Mouse (Mus musculus) thymus, adult 2 months (tissue): Measurements from ENCODE around the gene Myct1. TPM values are rescaled to one million over a fixed set of nuclear protein-coding genes. Genes with fewer than 3 reads are reported as not detected.
A peak's percentile ranks its signal among the peaks of the same experiment; 100 is the strongest.

Source experiments
- DNase-seq: peaks from one replicate; pipeline ENCODE4 v3.0.0; 2021
- H3K27ac ChIP-seq: fragments of 200-500 bp; 2 replicates; pipeline ENCODE4 v1.5.1; 2012; ENCODE audit warnings: low read length, control low read depth; ENCODE audit not compliant: control insufficient read depth, insufficient read depth
- H3K27me3 ChIP-seq: fragments of 200-500 bp; 2 replicates; pipeline ENCODE4 v1.6.1; 2012; ENCODE audit warnings: mild to moderate bottlenecking, low read length, moderate library complexity, mixed read lengths; ENCODE audit not compliant: control insufficient read depth, insufficient read depth
- H3K36me3 ChIP-seq: fragments of 200-500 bp; 2 replicates; pipeline ENCODE4 v1.6.1; 2012; ENCODE audit warnings: mild to moderate bottlenecking, low read length, moderate library complexity; ENCODE audit not compliant: control insufficient read depth, insufficient read depth
- H3K4me1 ChIP-seq: fragments of 200-500 bp; replicated peaks from 2 replicates; pipeline ENCODE4 v1.6.1; 2012; ENCODE audit warnings: low read length; ENCODE audit not compliant: control insufficient read depth, insufficient read depth
- H3K4me3 ChIP-seq: fragments of 200-500 bp; 2 replicates; pipeline ENCODE4 v1.5.1; 2012; ENCODE audit warnings: mild to moderate bottlenecking, low read length, control low read depth, moderate library complexity; ENCODE audit not compliant: control insufficient read depth, insufficient read depth
- CTCF ChIP-seq: fragments of 200-500 bp; IDR thresholded peaks from 2 replicates; pipeline ENCODE4 v1.5.1; 2012; ENCODE audit warnings: mild to moderate bottlenecking, control low read depth, low read length, moderate library complexity, borderline replicate concordance; ENCODE audit not compliant: control insufficient read depth, poor library complexity, insufficient read depth; ENCODE audit errors: extremely low read depth
- POLR2A ChIP-seq: fragments of 200-500 bp; IDR thresholded peaks from 2 replicates; pipeline ENCODE4 v1.6.1; 2012; ENCODE audit warnings: mild to moderate bottlenecking, low read length, control low read depth, moderate library complexity; ENCODE audit not compliant: control insufficient read depth, poor library complexity, insufficient read depth; ENCODE audit errors: extremely low read depth
- WGBS: fragments of 180-500 bp; shearing (Covaris S2); methylation state at CpG from one replicate; pipeline ENCODE4 v1.1.7; 2018; 5-methylcytosine and 5-hydroxymethylcytosine counted together
- polyA plus RNA-seq: library from polyadenylated mRNA; depleted of rRNA; stranded (reverse); fragments of >200 nt; gene quantifications from 2 replicates; pipeline ENCODE4 v1.2.3, GENCODE M21; 2012

Myct1 gene
- polyA plus RNA-seq, 1 experiment, result 1.3 TPM

GRCm38 (mm10) chr10:5603512-5603911, 9.9 kb downstream of the Myct1 start:
- DNase-seq, result peak; percentile 4
- Histone ChIP-seq H3K4me3 (no peak overlapping the region), H3K36me3 (no peaks in the 10 kb centered on the region), H3K27me3 (no peaks in the 10 kb centered on the region), H3K4me1 (0 out of 2 replicates have a peak, but pooled peaks cover 5% of the 10 kb centered on the region), H3K27ac (no peak overlapping the region)
- TF ChIP-seq CTCF, result no peak
- no peak for TF ChIP-seq POLR2A
- 4% methylated on average over 10 of the region's 10 CpGs for WGBS

DNA sequence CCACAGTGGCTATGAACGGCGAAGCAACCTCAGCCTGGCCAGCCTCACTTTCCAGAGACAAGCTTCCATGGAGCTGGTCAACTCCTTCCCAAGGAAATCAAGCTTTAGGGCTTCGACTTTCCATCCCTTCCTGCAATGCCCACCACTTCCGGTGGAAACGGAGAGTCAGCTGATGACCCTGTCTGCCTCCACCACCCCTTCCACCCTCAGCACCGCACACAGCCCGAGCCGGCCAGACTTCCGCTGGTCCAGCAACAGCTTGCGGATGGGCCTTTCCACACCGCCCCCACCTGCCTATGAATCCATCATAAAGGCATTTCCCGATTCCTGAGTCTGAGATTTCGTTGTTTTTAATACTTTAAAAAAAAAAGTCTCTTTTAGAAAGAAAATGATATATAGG, 10.8 kb downstream of the Myct1 start:
- no peak for DNase-seq
- WGBS, result 94% methylated on average over 13 of the region's 13 CpGs
- no peaks in the 10 kb centered on the region for H3K36me3 ChIP-seq
- H3K27ac ChIP-seq, result no peak overlapping the region
- 0 out of 2 replicates have a peak, but pooled peaks cover 5% of the 10 kb centered on the region for H3K4me1 ChIP-seq
- no peak overlapping the region for H3K4me3 ChIP-seq
- H3K27me3 ChIP-seq, result no peaks in the 10 kb centered on the region
- TF ChIP-seq CTCF (no peak), POLR2A (no peak)

DNA sequence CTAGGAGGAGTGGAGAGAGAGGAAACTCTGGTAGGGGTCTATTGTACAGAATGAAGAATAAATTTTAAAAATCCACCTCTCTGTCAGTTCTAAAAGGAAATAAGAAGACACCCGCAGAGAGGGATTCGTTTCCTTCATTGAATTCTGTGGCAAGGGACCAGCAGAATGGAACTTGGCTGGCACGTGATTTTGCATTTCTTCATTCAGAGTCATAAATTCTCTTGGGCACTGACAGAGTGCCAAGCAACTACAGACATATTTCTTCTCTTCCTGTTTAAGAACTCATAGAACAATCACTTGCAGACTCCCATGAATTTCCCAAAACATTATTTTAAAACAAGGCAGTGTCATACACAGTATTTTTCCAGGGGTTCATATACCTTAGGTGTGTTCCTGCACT, 15.3 kb downstream of the Myct1 start:
- Histone ChIP-seq H3K27me3 (no peaks in the 10 kb centered on the region), H3K36me3 (no peaks in the 10 kb centered on the region), H3K4me1 (no peaks in the 10 kb centered on the region), H3K4me3 (no peak overlapping the region), H3K27ac (no peak overlapping the region)
- WGBS, result 49% methylated on average over 3 of the region's 3 CpGs
- no peak for DNase-seq
- TF ChIP-seq POLR2A (no peak), CTCF (no peak)

DNA sequence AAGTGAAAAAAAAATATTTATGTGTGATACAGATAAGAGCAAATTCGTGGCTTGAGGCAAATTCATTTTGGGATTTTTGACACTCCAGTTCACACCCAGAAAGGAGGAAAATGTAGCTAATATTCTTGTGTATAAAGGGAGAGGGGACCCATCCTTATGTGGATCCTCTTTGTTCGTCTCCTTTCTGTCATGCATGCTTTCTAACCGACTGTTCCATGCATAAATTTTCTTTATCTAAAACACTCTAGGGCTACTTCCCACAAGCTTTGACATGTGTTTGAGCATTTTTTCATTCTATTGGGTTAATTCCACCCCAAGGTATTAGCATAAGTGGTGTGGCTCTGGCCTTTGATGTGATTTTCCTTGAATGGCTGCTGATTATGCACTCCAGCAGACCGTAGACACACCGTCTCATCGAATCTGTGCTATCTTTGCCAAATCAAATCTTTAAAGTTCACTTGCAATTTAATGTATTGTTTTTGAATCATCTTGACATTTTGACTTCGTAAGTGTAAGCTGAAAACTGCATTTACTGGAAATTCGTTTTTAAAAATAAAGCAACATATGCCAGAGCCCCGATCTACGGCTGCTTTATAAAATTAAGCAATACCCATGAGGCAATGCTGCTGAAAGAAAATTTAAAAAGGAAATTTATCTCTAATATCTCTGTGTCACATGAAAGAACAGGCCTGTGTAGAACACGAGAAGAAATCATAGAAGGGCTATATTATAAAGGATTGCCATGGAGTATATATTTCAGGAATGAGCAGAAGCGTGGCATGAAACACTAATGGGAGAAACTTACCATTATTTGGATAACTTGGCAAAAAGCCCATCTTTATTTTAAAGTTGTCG, 21.8 kb downstream of the Myct1 start:
- Histone ChIP-seq H3K4me3 (no peak overlapping the region), H3K27ac (no peak overlapping the region), H3K36me3 (no peaks in the 10 kb centered on the region), H3K27me3 (no peaks in the 10 kb centered on the region), H3K4me1 (no peaks in the 10 kb centered on the region)
- no peak for DNase-seq
- WGBS, result 92% methylated on average over 13 of the region's 13 CpGs
- no peak for TF ChIP-seq POLR2A
- no peak for TF ChIP-seq CTCF

DNA sequence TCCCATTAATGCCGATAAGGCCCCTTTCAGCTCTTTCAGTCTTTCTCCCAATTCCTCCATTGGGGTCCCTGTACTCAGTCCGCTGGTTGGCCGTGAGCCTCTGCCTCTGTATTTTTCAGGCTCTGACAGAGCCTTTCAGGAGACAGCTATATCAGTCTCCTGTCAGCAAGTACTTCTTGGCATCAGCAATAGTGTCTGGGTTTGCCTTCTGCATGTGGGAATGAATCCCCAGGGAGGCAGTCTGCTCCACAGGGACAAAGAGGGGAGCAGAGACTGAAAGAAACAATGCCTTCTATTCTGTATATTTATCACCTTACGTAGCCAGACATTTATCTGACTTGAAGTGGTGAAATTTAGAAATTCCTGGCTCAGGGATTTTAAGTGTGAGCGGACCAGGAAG, 32.7 kb downstream of the Myct1 start:
- H3K4me3 ChIP-seq, result no peak overlapping the region
- no peak overlapping the region for H3K27ac ChIP-seq
- no peak for DNase-seq
- no peaks in the 10 kb centered on the region for H3K27me3 ChIP-seq
- no peaks in the 10 kb centered on the region for H3K4me1 ChIP-seq
- H3K36me3 ChIP-seq, result no peaks in the 10 kb centered on the region
- 95% methylated on average over 5 of the region's 5 CpGs for WGBS
- TF ChIP-seq CTCF (no peak), POLR2A (no peak)

GRCm38 (mm10) chr10:5633672-5634200, 40.2 kb downstream of the Myct1 start:
- Histone ChIP-seq H3K27me3 (no peaks in the 10 kb centered on the region), H3K27ac (no peak overlapping the region), H3K36me3 (no peaks in the 10 kb centered on the region), H3K4me3 (no peak overlapping the region), H3K4me1 (no peaks in the 10 kb centered on the region)
- no peak for DNase-seq
- TF ChIP-seq POLR2A (no peak), CTCF (no peak)
- 87% methylated on average over 4 of the region's 4 CpGs for WGBS

DNA sequence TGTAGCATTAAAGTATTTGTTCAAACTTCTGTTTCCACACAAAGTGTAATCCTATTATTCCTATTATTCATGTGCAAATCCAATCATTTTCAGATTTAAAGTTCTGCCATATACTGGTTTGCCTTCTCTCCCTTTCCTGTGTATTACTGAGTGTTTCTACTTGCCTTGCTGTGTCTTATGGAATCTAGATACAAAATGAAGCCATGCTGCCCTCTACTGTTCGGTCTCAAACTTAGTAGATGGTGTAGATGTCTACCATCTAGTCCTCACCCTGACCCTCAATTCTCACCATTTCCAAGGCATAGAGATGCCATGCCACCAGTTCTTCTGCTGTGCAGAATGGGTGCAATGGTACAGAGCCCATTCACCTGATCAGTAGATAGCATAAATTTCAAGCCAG, 40.8 kb downstream of the Myct1 start:
- 9% methylated on average over 1 of the region's 1 CpGs for WGBS

More for the DNA sequence above, 40.8 kb downstream of the Myct1 start:
- Histone ChIP-seq H3K27ac (no peak overlapping the region), H3K36me3 (no peaks in the 10 kb centered on the region), H3K27me3 (no peaks in the 10 kb centered on the region), H3K4me1 (no peaks in the 10 kb centered on the region), H3K4me3 (no peak overlapping the region)
- TF ChIP-seq POLR2A (no peak), CTCF (no peak)
- peak; percentile 11 for DNase-seq
